Mouse (Mus musculus) colon, adult 2 months (tissue): ENCODE results near the gene Olfr1193. TPM values are rescaled to one million over a fixed set of nuclear protein-coding genes. Genes with fewer than 3 reads are reported as not detected.

Experiments
- polyA plus RNA-seq: library from polyadenylated mRNA; depleted of rRNA; stranded (reverse); fragments of >200 nt; gene quantifications from 2 replicates; pipeline ENCODE4 v1.2.3, GENCODE M21; 2012; rRNA removed

The Olfr1193 gene
- polyA plus RNA-seq: not detected in 2 replicates

GRCm38 (mm10) chr2:88675328-88675727 is at the start of gene Olfr1193:
TSS of gene Olfr1193 (plus strand) at chr2:88675628.

GRCm38 (mm10) chr2:88640242-88640641 is 35.2 kb upstream of the Olfr1193 start, which contains the start of gene Olfr1191-ps1:
TSS of gene Olfr1191-ps1 (plus strand) at chr2:88640542.

GRCm38 (mm10) chr2:88648209-88648608 is 27.2 kb upstream of the Olfr1193 start, which contains the start of gene Olfr1192-ps1:
TSS of gene Olfr1192-ps1 (plus strand) at chr2:88648509.

GRCm38 (mm10) chr2:88689087-88689486 is 13.7 kb downstream of the Olfr1193 start, which contains the start of gene Olfr1195:
TSS of gene Olfr1195 (minus strand) at chr2:88689187.

GRCm38 (mm10) chr2:88704497-88704896 is 29.1 kb downstream of the Olfr1193 start, which contains the start of gene Olfr1196:
TSS of gene Olfr1196 (minus strand) at chr2:88704597.

Other genes starting within 250 kb of the Olfr1193 start
- not detected in 2 replicates for gene Olfr1181, start 249.5 kb upstream of the Olfr1193 start, polyA plus RNA-seq
- gene Gm13757, start 226.5 kb upstream of the Olfr1193 start, polyA plus RNA-seq: not detected in 2 replicates
- not detected in 2 replicates for gene Olfr1183, start 220.8 kb upstream of the Olfr1193 start, polyA plus RNA-seq
- not detected in 2 replicates for gene Olfr1184, start 192.0 kb upstream of the Olfr1193 start, polyA plus RNA-seq
- gene Olfr1185-ps1, start 182.3 kb upstream of the Olfr1193 start, polyA plus RNA-seq: not detected in 2 replicates
- not detected in 2 replicates for gene Olfr1186, start 157.1 kb upstream of the Olfr1193 start, polyA plus RNA-seq
- not detected in 2 replicates for gene Olfr1188, start 118.7 kb upstream of the Olfr1193 start, polyA plus RNA-seq
- gene Olfr1189, start 89.2 kb upstream of the Olfr1193 start, polyA plus RNA-seq: not detected in 2 replicates
- not detected in 2 replicates for gene Olfr1191-ps1, start 35.1 kb upstream of the Olfr1193 start, polyA plus RNA-seq
- gene Olfr1192-ps1, start 27.1 kb upstream of the Olfr1193 start, polyA plus RNA-seq: not detected in 2 replicates
- not detected in 2 replicates for gene Olfr1195, start 13.6 kb downstream of the Olfr1193 start, polyA plus RNA-seq
- gene Olfr1196, start 29.0 kb downstream of the Olfr1193 start, polyA plus RNA-seq: not detected in 2 replicates
- gene Olfr1197, start 56.7 kb downstream of the Olfr1193 start, polyA plus RNA-seq: not detected in 2 replicates
- not detected in 2 replicates for gene Olfr1198, start 75.7 kb downstream of the Olfr1193 start, polyA plus RNA-seq
- gene Olfr1199, start 84.8 kb downstream of the Olfr1193 start, polyA plus RNA-seq: not detected in 2 replicates
- not detected in 2 replicates for gene Olfr1200, start 94.9 kb downstream of the Olfr1193 start, polyA plus RNA-seq
- gene Olfr1201, start 117.4 kb downstream of the Olfr1193 start, polyA plus RNA-seq: not detected in 2 replicates
- gene Olfr1202, start 138.9 kb downstream of the Olfr1193 start, polyA plus RNA-seq: not detected in 2 replicates
- not detected in 2 replicates for gene Olfr1205, start 154.1 kb downstream of the Olfr1193 start, polyA plus RNA-seq
- gene Olfr1204, start 173.7 kb downstream of the Olfr1193 start, polyA plus RNA-seq: not detected in 2 replicates
- not detected in 2 replicates for gene Olfr1206, start 187.6 kb downstream of the Olfr1193 start, polyA plus RNA-seq
- not detected in 2 replicates for gene Olfr1208, start 226.7 kb downstream of the Olfr1193 start, polyA plus RNA-seq
- gene Olfr1209, start 239.5 kb downstream of the Olfr1193 start, polyA plus RNA-seq: not detected in 2 replicates